Mouse (Mus musculus) neural tube, embryonic 11.5 days (tissue): ENCODE results near the gene Ankrd2. TPM values are rescaled to one million over a fixed set of nuclear protein-coding genes. Genes with fewer than 3 reads are reported as not detected.

Source experiments
- ATAC-seq: fragments of 200-750 bp; cut with Nextera tagmentation; 2 replicates; pipeline ENCODE4 v1.8.0; 2017; ENCODE audit warnings: moderate number of reproducible peaks, mild to moderate bottlenecking, moderate TSS enrichment, moderate library complexity; ENCODE audit not compliant: insufficient read depth, low FRiP score, low TSS enrichment
- DNase-seq: peaks from one replicate; pipeline ENCODE4 v3.0.0-alpha.2; 2015; ENCODE audit warnings: low spot score
- H3K27ac ChIP-seq: fragments of 300-500 bp; sonication (generic); 2 replicates; pipeline ENCODE4 v1.5.1; 2014; ENCODE audit warnings: low read depth, mild to moderate bottlenecking, low read length
- H3K27me3 ChIP-seq: fragments of 300-500 bp; sonication (generic); 2 replicates; pipeline ENCODE4 v1.6.1; 2014; ENCODE audit warnings: mild to moderate bottlenecking, low read length, mixed read lengths; ENCODE audit not compliant: control insufficient read depth, insufficient read depth
- H3K36me3 ChIP-seq: fragments of 300-500 bp; sonication (generic); 2 replicates; pipeline ENCODE4 v1.6.1; 2014; ENCODE audit warnings: mild to moderate bottlenecking, low read length, moderate library complexity, mixed read lengths; ENCODE audit not compliant: control insufficient read depth, insufficient read depth
- H3K4me1 ChIP-seq: fragments of 300-500 bp; sonication (generic); 2 replicates; pipeline ENCODE4 v1.6.1; 2014; ENCODE audit warnings: low read length, mixed read lengths; ENCODE audit not compliant: control insufficient read depth, insufficient read depth
- H3K4me2 ChIP-seq: fragments of 300-500 bp; sonication (generic); 2 replicates; pipeline ENCODE4 v1.6.1; 2014; ENCODE audit warnings: low read depth, mild to moderate bottlenecking, moderate library complexity
- H3K4me3 ChIP-seq: fragments of 300-500 bp; sonication (generic); 2 replicates; pipeline ENCODE4 v1.5.1; 2014; ENCODE audit warnings: low read depth, low read length
- H3K9ac ChIP-seq: fragments of 300-500 bp; sonication (generic); 2 replicates; pipeline ENCODE4 v1.6.1; 2014; ENCODE audit warnings: mild to moderate bottlenecking, low read length
- H3K9me3 ChIP-seq: fragments of 300-500 bp; sonication (generic); 2 replicates; pipeline ENCODE4 v1.6.1; 2016; ENCODE audit warnings: low read length; ENCODE audit not compliant: control insufficient read depth
- WGBS: fragments of 180-500 bp; shearing (Covaris S2); extraction: QIAGEN DNeasy Blood & Tissue Kit; methylation state at CpG from one replicate; pipeline ENCODE4 v1.1.7; 2014; 5-methylcytosine and 5-hydroxymethylcytosine counted together
- polyA plus RNA-seq: library from polyadenylated mRNA; unstranded; fragments of >200 nt; fragmentation: Nextera tagmentation; extraction: Ambion mirVana; gene quantifications from 2 replicates; pipeline ENCODE4 v1.2.1, GENCODE M21; 2014

Gene Ankrd2
- polyA plus RNA-seq, 1 experiment from 2014 or later = 0.48 TPM

GRCm38 (mm10) chr19:42085690-42086089, 49.9 kb downstream of the Ankrd2 start:
- H3K27ac ChIP-seq = no peak overlapping the region

GRCm38 (mm10) chr19:42086166-42086565, 50.4 kb downstream of the Ankrd2 start, which contains the start of gene Morn4:
Gene Morn4, minus strand, starts transcription at chr19:42086357.
- H3K9me3 ChIP-seq = no peaks in the 10 kb centered on the region
- DNase-seq = peak; percentile 94
- peak within 1 kb of the TSS; percentile 75 for H3K9ac ChIP-seq
- peaks cover 7% of the 10 kb centered on the region; the same call in 1 of the 2 replicates for H3K4me1 ChIP-seq
- no peaks in the 10 kb centered on the region for H3K36me3 ChIP-seq
- no peak within 1 kb of the TSS for H3K27ac ChIP-seq
- no peaks in the 10 kb centered on the region for H3K27me3 ChIP-seq
- peak within 1 kb of the TSS; percentile 60 for H3K4me3 ChIP-seq
- H3K4me2 ChIP-seq = peak within 1 kb of the TSS; percentile 83
- WGBS = under 1% methylated on average over 21 of the region's 21 CpGs
- ATAC-seq = peak; percentile 89

More at GRCm38 (mm10) chr19:42085690-42086089, 49.9 kb downstream of the Ankrd2 start:
- H3K9me3 ChIP-seq = no peaks in the 10 kb centered on the region
- H3K4me2 ChIP-seq = peak overlapping the region; percentile 83
- ATAC-seq (no peak), DNase-seq (no peak)
- WGBS = 9% methylated on average over 10 of the region's 10 CpGs
- H3K4me3 ChIP-seq = peak overlapping the region; percentile 60
- no peaks in the 10 kb centered on the region for H3K27me3 ChIP-seq
- H3K9ac ChIP-seq = peak overlapping the region; percentile 75
- no peaks in the 10 kb centered on the region for H3K36me3 ChIP-seq
- 0 out of 2 replicates have a peak, but pooled peaks cover 4% of the 10 kb centered on the region for H3K4me1 ChIP-seq

GRCm38 (mm10) chr19:42089103-42089747, 53.4 kb downstream of the Ankrd2 start:
- no peaks in the 10 kb centered on the region for H3K9me3 ChIP-seq
- WGBS = 28% methylated on average over 14 of the region's 14 CpGs
- DNase-seq = peak; percentile 34
- ATAC-seq = no peak
- peak overlapping the region; percentile 46 for H3K4me2 ChIP-seq
- no peaks in the 10 kb centered on the region for H3K27me3 ChIP-seq
- H3K9ac ChIP-seq = no peak overlapping the region
- no peaks in the 10 kb centered on the region for H3K36me3 ChIP-seq
- H3K27ac ChIP-seq = no peak overlapping the region
- H3K4me3 ChIP-seq = peak overlapping the region; percentile 93; the same call in 1 of the 2 replicates
- H3K4me1 ChIP-seq = peaks cover 10% of the 10 kb centered on the region; the same call in 1 of the 2 replicates

GRCm38 (mm10) chr19:42089748-42090595, 54.2 kb downstream of the Ankrd2 start, which contains the start of gene Pi4k2a:
Gene Pi4k2a, plus strand, starts transcription at chr19:42090470.
- Histone ChIP-seq H3K36me3 (no peaks in the 10 kb centered on the region), H3K27me3 (no peaks in the 10 kb centered on the region), H3K9ac (peak within 1 kb of the TSS; percentile 88), H3K4me3 (peak within 1 kb of the TSS; percentile 93), H3K4me2 (peak within 1 kb of the TSS; percentile 86), H3K4me1 (peaks cover 10% of the 10 kb centered on the region; the same call in 1 of the 2 replicates), H3K9me3 (no peaks in the 10 kb centered on the region), H3K27ac (peak within 1 kb of the TSS; percentile 80)
- DNase-seq = peak; percentile 99
- 1% methylated on average over 53 of the region's 55 CpGs for WGBS
- peak; percentile 97 for ATAC-seq

- ATAC-seq (peak; percentile 76), DNase-seq (no peak)
- H3K9ac ChIP-seq = peak overlapping the region; percentile 88
- H3K4me2 ChIP-seq = peak overlapping the region; percentile 86
- H3K27ac ChIP-seq = peak overlapping the region; percentile 80
- no peaks in the 10 kb centered on the region for H3K9me3 ChIP-seq
- no peaks in the 10 kb centered on the region for H3K27me3 ChIP-seq
- peaks cover 10% of the 10 kb centered on the region; the same call in 1 of the 2 replicates for H3K4me1 ChIP-seq
- H3K36me3 ChIP-seq = no peaks in the 10 kb centered on the region
- under 1% methylated on average over 43 of the region's 52 CpGs for WGBS
- H3K4me3 ChIP-seq = peak overlapping the region; percentile 93
Measured at GRCm38 (mm10) chr19:42090637-42091141, 54.9 kb downstream of the Ankrd2 start.

Other genes starting within 250 kb of the Ankrd2 start
- 37.0 and 37.3 TPM in 2 replicates for gene Arhgap19, start 234.0 kb upstream of the Ankrd2 start, polyA plus RNA-seq
- 8.6 and 8.9 TPM in 2 replicates for gene Frat1, start 206.0 kb upstream of the Ankrd2 start, polyA plus RNA-seq
- 6.5 and 8.7 TPM in 2 replicates for gene Frat2, start 187.9 kb upstream of the Ankrd2 start, polyA plus RNA-seq
- gene Rrp12, start 139.8 kb upstream of the Ankrd2 start, polyA plus RNA-seq = 18.0 and 20.2 TPM in 2 replicates
- 824 and 860 TPM in 2 replicates for gene Pgam1, start 124.1 kb upstream of the Ankrd2 start, polyA plus RNA-seq
- gene Exosc1, start 102.6 kb upstream of the Ankrd2 start, polyA plus RNA-seq = 61.3 and 67.0 TPM in 2 replicates
- 66.8 and 69.2 TPM in 2 replicates for gene Zdhhc16, start 102.5 kb upstream of the Ankrd2 start, polyA plus RNA-seq
- 29.0 and 35.1 TPM in 2 replicates for gene Mms19, start 54.8 kb upstream of the Ankrd2 start, polyA plus RNA-seq
- gene Ubtd1, start 54.2 kb upstream of the Ankrd2 start, polyA plus RNA-seq = 9.9 and 11.2 TPM in 2 replicates
- gene Hoga1, start 9.6 kb downstream of the Ankrd2 start, polyA plus RNA-seq = 0.49 and 1.4 TPM in 2 replicates
- not detected in 2 replicates for gene 4933411K16Rik, start 16.2 kb downstream of the Ankrd2 start, polyA plus RNA-seq
- gene Morn4, start 50.4 kb downstream of the Ankrd2 start, polyA plus RNA-seq = 72.0 and 78.9 TPM in 2 replicates
- 28.9 and 29.6 TPM in 2 replicates for gene Pi4k2a, start 54.5 kb downstream of the Ankrd2 start, polyA plus RNA-seq
- gene Avpi1, start 93.1 kb downstream of the Ankrd2 start, polyA plus RNA-seq = 13.0 and 13.6 TPM in 2 replicates
- 9.2 and 10.1 TPM in 2 replicates for gene Marveld1, start 111.4 kb downstream of the Ankrd2 start, polyA plus RNA-seq
- 21.1 and 23.7 TPM in 2 replicates for gene Zfyve27, start 128.0 kb downstream of the Ankrd2 start, polyA plus RNA-seq
- 3.3 and 4.1 TPM in 2 replicates for gene Sfrp5, start 166.3 kb downstream of the Ankrd2 start, polyA plus RNA-seq
- gene Golga7b, start 211.6 kb downstream of the Ankrd2 start, polyA plus RNA-seq = 5.5 and 6.1 TPM in 2 replicates